Comparison of ENCODE assay signal across 11 mouse cellular contexts in the genomic region with DNA sequence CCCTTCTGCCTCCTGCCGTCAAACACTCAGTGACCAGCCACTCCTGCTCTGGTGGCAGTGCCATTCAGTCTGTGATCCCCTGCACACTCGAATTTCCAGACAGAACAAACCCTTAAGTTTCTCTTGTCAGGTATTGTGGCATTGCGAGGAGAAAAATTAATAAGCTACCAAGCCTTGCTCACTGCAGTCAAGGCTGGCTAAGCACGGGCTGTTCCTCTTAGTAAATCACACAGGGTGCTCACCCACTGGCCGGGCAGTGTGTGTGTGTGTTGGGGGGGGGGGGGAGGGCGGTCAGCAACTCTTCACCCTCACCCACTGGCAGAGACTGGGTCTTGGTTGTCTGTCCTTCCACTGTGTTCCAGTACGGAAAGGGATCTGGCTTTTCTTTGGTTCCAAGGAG. TPM values are rescaled to one million over a fixed set of nuclear protein-coding genes. Genes with fewer than 3 reads are reported as not detected.
DNase-seq lines count a peak whose midpoint lies in the region; ATAC-seq and TF ChIP-seq lines count a peak whose summit lies in the region.
"Had no signal": no experiment of that assay in that cellular context is flagged by ENCODE, and none has a peak within 500 bp of the region (broad histone marks: within the 10 kb centered on the region; RNA-seq: fewer than 3 reads in every experiment).

No protein-coding gene starts in this region.

- no peaks in the 10 kb centered on the region for H3K9me3 ChIP-seq in forebrain, embryonic 14.5 days (replicated peaks; ENCODE audit: control insufficient read depth, low read length)
- no peaks in the 10 kb centered on the region for H3K9me3 ChIP-seq in kidney, postnatal 0 days (replicated peaks; ENCODE audit: low read length)
- H3K9me3 ChIP-seq in neural tube, embryonic 12.5 days, result no peaks in the 10 kb centered on the region

- H3K36me3 ChIP-seq in forebrain, embryonic 14.5 days (ENCODE audit: control insufficient read depth, insufficient read depth, low read length), result no peaks in the 10 kb centered on the region
- no peaks in the 10 kb centered on the region for H3K36me3 ChIP-seq in kidney, postnatal 0 days (ENCODE audit: insufficient read depth, low read length)
- no peaks in the 10 kb centered on the region for H3K36me3 ChIP-seq in neural tube, embryonic 12.5 days
- H3K36me3 ChIP-seq: G1E had no signal

- peak overlapping the region; percentile 82 for H3K4me2 ChIP-seq in forebrain, embryonic 14.5 days (ENCODE audit: low read length)
- H3K4me2 ChIP-seq in kidney, postnatal 0 days (ENCODE audit: low read length), result peak overlapping the region; percentile 93
- peak overlapping the region; percentile 81 for H3K4me2 ChIP-seq in neural tube, embryonic 12.5 days (replicated peaks)

- no peak overlapping the region; the same call in 1 of the 2 replicates for H3K4me3 ChIP-seq in layer of hippocampus, adult 2 months
- peak overlapping the region; percentile 45; the same call in 1 of the 2 replicates for H3K4me3 ChIP-seq in forebrain, embryonic 14.5 days (ENCODE audit: low read depth, low read length)
- no peak overlapping the region for H3K4me3 ChIP-seq in kidney, postnatal 0 days (replicated peaks; ENCODE audit: low read depth, low read length)
- H3K4me3 ChIP-seq in neural tube, embryonic 12.5 days, result peak overlapping the region; percentile 51

- peak overlapping the region; percentile 78 for H3K9ac ChIP-seq in forebrain, embryonic 14.5 days (ENCODE audit: low read length)
- H3K9ac ChIP-seq in kidney, postnatal 0 days (ENCODE audit: low read depth, low read length), result no peak overlapping the region
- H3K9ac ChIP-seq in neural tube, embryonic 12.5 days, result peak overlapping the region; percentile 73
- H3K9ac ChIP-seq: liver, embryonic 14.5 days had no signal

- ATAC-seq in forebrain, embryonic 14.5 days, result no peak
- peak; percentile 72; the same call in 1 of the 2 replicates for ATAC-seq in kidney, postnatal 0 days (replicated peaks; ENCODE audit: low FRiP score, low read depth)
- ATAC-seq in neural tube, embryonic 12.5 days (ENCODE audit: low FRiP score, low read depth), result peak; percentile 52

- DNase-seq in layer of hippocampus, adult 2 months (ENCODE audit: low spot score in 2 of 2), result no peak
- DNase-seq in layer of hippocampus, postnatal 25 days (ENCODE audit: extremely low spot score in 1 of 2, low spot score in 1 of 2), result no peak
- peak; percentile 22 for DNase-seq in forebrain, embryonic 14.5 days (ENCODE audit: low spot score)
- peak; percentile 7 for DNase-seq in kidney, postnatal 0 days (ENCODE audit: low spot score)
- DNase-seq in urinary bladder, postnatal 14 days (ENCODE audit: low spot score), result no peak
- DNase-seq in cerebellum, adult 11-12 months, result no peak
- no peak for DNase-seq in Muller cell, postnatal 12 days (ENCODE audit: inconsistent ontology term)

- H3K27ac ChIP-seq in layer of hippocampus, adult 2 months, result no peak overlapping the region
- peak overlapping the region; percentile 90 for H3K27ac ChIP-seq in forebrain, embryonic 14.5 days (ENCODE audit: low read depth, low read length)
- H3K27ac ChIP-seq in kidney, postnatal 0 days, result no peak overlapping the region
- 0 out of 2 replicates have a peak overlapping the region, but pooled peaks have one; percentile 12 for H3K27ac ChIP-seq in neural tube, embryonic 12.5 days
- H3K27ac ChIP-seq: heart, adult 2 months; liver, embryonic 14.5 days had no signal

- H3K27me3 ChIP-seq in forebrain, embryonic 14.5 days (replicated peaks; ENCODE audit: control insufficient read depth, insufficient read depth, low read length), result no peaks in the 10 kb centered on the region
- H3K27me3 ChIP-seq in kidney, postnatal 0 days (ENCODE audit: insufficient read depth, low read length), result no peaks in the 10 kb centered on the region
- H3K27me3 ChIP-seq in neural tube, embryonic 12.5 days (replicated peaks), result no peaks in the 10 kb centered on the region

- WGBS in forebrain, embryonic 14.5 days, result 10% methylated on average over 7 of the region's 7 CpGs
- WGBS in kidney, postnatal 0 days, result 6% methylated on average over 7 of the region's 7 CpGs
- WGBS in neural tube, embryonic 12.5 days, result 2% methylated on average over 7 of the region's 7 CpGs

- TF ChIP-seq CTCF in layer of hippocampus, adult 2 months (conservative IDR thresholded peaks at IDR 0.05), result 0 out of 2 replicates have a peak, but pooled peaks have one; percentile 18
- TF ChIP-seq CTCF in kidney, postnatal 0 days (IDR thresholded peaks at IDR 0.05; ENCODE audit: low read depth), result no peak

- peaks cover 17% of the 10 kb centered on the region for H3K4me1 ChIP-seq in forebrain, embryonic 14.5 days (ENCODE audit: control insufficient read depth, insufficient read depth, low read length)
- H3K4me1 ChIP-seq in kidney, postnatal 0 days (replicated peaks; ENCODE audit: insufficient read depth, low read length), result peaks cover 14% of the 10 kb centered on the region
- peaks cover 29% of the 10 kb centered on the region for H3K4me1 ChIP-seq in neural tube, embryonic 12.5 days

RNA-seq across cellular contexts. Expression of gene Tspan11, which starts 0.5 kb away (rescaled TPM):
- total RNA-seq in layer of hippocampus, adult 2 months (2021), result 1 to 10 TPM; 1.7 to 3.2 TPM
- total RNA-seq in layer of hippocampus, postnatal 25 days (2021), result 1 to 10 TPM; 2.6 TPM
- polyA plus RNA-seq in forebrain, embryonic 14.5 days (2014; fragmentation: Nextera tagmentation; extraction: Ambion mirVana), result 9.8 and 10.5 TPM in 2 replicates
- 5.6 and 6.7 TPM in 2 replicates for polyA plus RNA-seq in kidney, postnatal 0 days (2015; fragmentation: Nextera tagmentation; extraction: Ambion mirVana)
- 19.5 and 22.1 TPM in 2 replicates for polyA plus RNA-seq in neural tube, embryonic 12.5 days (2016; fragmentation: Nextera tagmentation; extraction: Ambion mirVana)
- polyA plus RNA-seq: G1E had no signal

Comparison
In these comparisons a context has a peak if more than half of its experiments do, and no peak if none do; other contexts are left out.
1. DNase-seq: peak in forebrain, embryonic 14.5 days (single experiment) and kidney, postnatal 0 days (single experiment); none in layer of hippocampus, adult 2 months (0 of 2), layer of hippocampus, postnatal 25 days (0 of 2), urinary bladder, postnatal 14 days (single experiment), cerebellum, adult 11-12 months (single experiment) and Muller cell, postnatal 12 days (single experiment).
2. H3K27ac ChIP-seq: peak in forebrain, embryonic 14.5 days (single experiment) and neural tube, embryonic 12.5 days (single experiment); none in layer of hippocampus, adult 2 months (single experiment) and kidney, postnatal 0 days (single experiment).
3. H3K4me3 ChIP-seq: peak in forebrain, embryonic 14.5 days (single experiment) and neural tube, embryonic 12.5 days (single experiment); none in layer of hippocampus, adult 2 months (single experiment) and kidney, postnatal 0 days (single experiment).
4. Peak in every context shown above with its lines, with median percentiles within 50 percentile points of each other: H3K4me2 ChIP-seq.